ENCODE assay signal across 19 mouse cellular contexts in genomic region chr7:68039550-68039949, GRCm38 (mm10).
"Had no signal": no experiment of that assay in that cellular context is flagged by ENCODE, and none has a peak within 500 bp of the region (broad histone marks: within the 10 kb centered on the region; RNA-seq: fewer than 3 reads in every experiment).

No protein-coding gene starts in this region.

- H3K27me3 ChIP-seq: kidney, embryonic 15.5 days; limb, embryonic 12.5 days; limb, embryonic 15.5 days; lung, embryonic 15.5 days; midbrain, embryonic 13.5 days; neural tube, embryonic 13.5 days; stomach, embryonic 15.5 days had no signal

- H3K9me3 ChIP-seq: kidney, embryonic 15.5 days; limb, embryonic 12.5 days; limb, embryonic 15.5 days; lung, embryonic 15.5 days; midbrain, embryonic 10.5 days; midbrain, embryonic 13.5 days; neural tube, embryonic 13.5 days; stomach, embryonic 15.5 days had no signal

- H3K4me3 ChIP-seq: kidney, embryonic 15.5 days; limb, embryonic 12.5 days; limb, embryonic 15.5 days; lung, embryonic 15.5 days; midbrain, embryonic 10.5 days; midbrain, embryonic 13.5 days; myocyte; neural tube, embryonic 13.5 days; stomach, embryonic 15.5 days had no signal

- DNase-seq: kidney, postnatal 10 days; left cerebral cortex, postnatal 4 days; lung, postnatal 14 days; lung, postnatal 4 days; retina, postnatal 1 day; right cerebral cortex, postnatal 25 days; spleen, adult 18-20 months; thymus, postnatal 36 days had no signal

- H3K4me2 ChIP-seq: kidney, embryonic 15.5 days; limb, embryonic 12.5 days; limb, embryonic 15.5 days; lung, embryonic 15.5 days; midbrain, embryonic 13.5 days; neural tube, embryonic 13.5 days; stomach, embryonic 15.5 days had no signal

- H3K27ac ChIP-seq: kidney, embryonic 15.5 days; limb, embryonic 12.5 days; limb, embryonic 15.5 days; lung, embryonic 15.5 days; midbrain, embryonic 10.5 days; midbrain, embryonic 13.5 days; neural tube, embryonic 13.5 days; stomach, embryonic 15.5 days had no signal

- H3K4me1 ChIP-seq: midbrain, embryonic 10.5 days; stomach, embryonic 15.5 days had no signal

- H3K9ac ChIP-seq: kidney, embryonic 15.5 days; limb, embryonic 12.5 days; limb, embryonic 15.5 days; lung, embryonic 15.5 days; midbrain, embryonic 13.5 days; neural tube, embryonic 13.5 days; stomach, embryonic 15.5 days had no signal

- ATAC-seq: intestine, embryonic 16.5 days; midbrain, embryonic 13.5 days; midbrain, embryonic 16.5 days had no signal

- H3K36me3 ChIP-seq: kidney, embryonic 15.5 days; limb, embryonic 15.5 days; lung, embryonic 15.5 days; midbrain, embryonic 13.5 days; stomach, embryonic 15.5 days had no signal
